Mouse (Mus musculus): ENCODE measurements at regions not wholly inside any gene's neighbourhood (a gene's known extent, or its start where the extent isn't known, plus 50 kb on each side); places are given as distances from the start of the nearest gene placed in this dataset.
A peak's percentile ranks its signal among the peaks of the same experiment; 100 is the strongest.

GRCm38 (mm10) chr16:65201329-65201728 is 95.7 kb upstream of the Htr1f start:
- no peaks in the 10 kb centered on the region for H3K27me3 ChIP-seq (ENCODE audit: control insufficient read depth, insufficient read depth, low read length)
- WGBS, result 86% methylated on average over 4 of the region's 4 CpGs
- H3K4me2 ChIP-seq (replicated peaks; ENCODE audit: low read depth, low read length, severe bottlenecking), result no peak overlapping the region
- no peak for ATAC-seq (ENCODE audit: low FRiP score, low read depth)
- DNase-seq (ENCODE audit: low spot score), result no peak
- H3K4me3 ChIP-seq (replicated peaks; ENCODE audit: low read length), result no peak overlapping the region
- no peaks in the 10 kb centered on the region for H3K36me3 ChIP-seq (ENCODE audit: control insufficient read depth, insufficient read depth, low read length)
- H3K9me3 ChIP-seq (ENCODE audit: control insufficient read depth, low read length), result no peaks in the 10 kb centered on the region
- H3K27ac ChIP-seq (replicated peaks; ENCODE audit: low read depth, low read length), result no peak overlapping the region
- no peak for TF ChIP-seq POLR2A (IDR thresholded peaks at IDR 0.05; ENCODE audit: borderline replicate concordance, extremely low read depth, insufficient read depth, insufficient read length)
- H3K9ac ChIP-seq (ENCODE audit: low read depth, low read length, severe bottlenecking), result no peak overlapping the region
- 0 out of 2 replicates have a peak, but pooled peaks cover 3% of the 10 kb centered on the region for H3K4me1 ChIP-seq (ENCODE audit: control insufficient read depth, insufficient read depth, low read length)

GRCm38 (mm10) chr16:65197203-65197844 is 91.7 kb upstream of the Htr1f start:
- Histone ChIP-seq H3K9ac (ENCODE audit: low read depth, low read length, severe bottlenecking) (no peak overlapping the region), H3K36me3 (ENCODE audit: control insufficient read depth, insufficient read depth, low read length) (no peaks in the 10 kb centered on the region), H3K27me3 (ENCODE audit: control insufficient read depth, insufficient read depth, low read length) (no peaks in the 10 kb centered on the region), H3K9me3 (ENCODE audit: control insufficient read depth, low read length) (no peaks in the 10 kb centered on the region), H3K27ac (replicated peaks; ENCODE audit: low read depth, low read length) (no peak overlapping the region), H3K4me1 (ENCODE audit: control insufficient read depth, insufficient read depth, low read length) (0 out of 2 replicates have a peak, but pooled peaks cover 3% of the 10 kb centered on the region), H3K4me3 (replicated peaks; ENCODE audit: low read length) (no peak overlapping the region), H3K4me2 (replicated peaks; ENCODE audit: low read depth, low read length, severe bottlenecking) (no peak overlapping the region)
- ATAC-seq (ENCODE audit: low FRiP score, low read depth) (no peak), DNase-seq (ENCODE audit: low spot score) (peak; percentile 70)
- 83% methylated on average over 3 of the region's 3 CpGs for WGBS
- TF ChIP-seq POLR2A (IDR thresholded peaks at IDR 0.05; ENCODE audit: borderline replicate concordance, extremely low read depth, insufficient read depth, insufficient read length), result no peak

GRCm38 (mm10) chr16:65195761-65196160 is 90.1 kb upstream of the Htr1f start:
- 77% methylated on average over 4 of the region's 4 CpGs for WGBS
- H3K27me3 ChIP-seq (ENCODE audit: control insufficient read depth, insufficient read depth, low read length), result no peaks in the 10 kb centered on the region
- no peaks in the 10 kb centered on the region for H3K9me3 ChIP-seq (ENCODE audit: control insufficient read depth, low read length)
- 0 out of 2 replicates have a peak, but pooled peaks cover 3% of the 10 kb centered on the region for H3K4me1 ChIP-seq (ENCODE audit: control insufficient read depth, insufficient read depth, low read length)
- no peak overlapping the region for H3K4me2 ChIP-seq (replicated peaks; ENCODE audit: low read depth, low read length, severe bottlenecking)
- no peak for TF ChIP-seq POLR2A (IDR thresholded peaks at IDR 0.05; ENCODE audit: borderline replicate concordance, extremely low read depth, insufficient read depth, insufficient read length)
- H3K36me3 ChIP-seq (ENCODE audit: control insufficient read depth, insufficient read depth, low read length), result no peaks in the 10 kb centered on the region
- DNase-seq (ENCODE audit: low spot score) (no peak), ATAC-seq (ENCODE audit: low FRiP score, low read depth) (no peak)
- no peak overlapping the region for H3K4me3 ChIP-seq (replicated peaks; ENCODE audit: low read length)
- no peak overlapping the region for H3K27ac ChIP-seq (replicated peaks; ENCODE audit: low read depth, low read length)
- H3K9ac ChIP-seq (ENCODE audit: low read depth, low read length, severe bottlenecking), result no peak overlapping the region

- H3K27ac ChIP-seq (replicated peaks; ENCODE audit: low read depth, low read length), result no peak overlapping the region
- no peaks in the 10 kb centered on the region for H3K27me3 ChIP-seq (ENCODE audit: control insufficient read depth, insufficient read depth, low read length)
- 72% methylated on average over 7 of the region's 7 CpGs for WGBS
- no peaks in the 10 kb centered on the region for H3K4me1 ChIP-seq (ENCODE audit: control insufficient read depth, insufficient read depth, low read length)
- no peaks in the 10 kb centered on the region for H3K36me3 ChIP-seq (ENCODE audit: control insufficient read depth, insufficient read depth, low read length)
- no peak for TF ChIP-seq POLR2A (IDR thresholded peaks at IDR 0.05; ENCODE audit: borderline replicate concordance, extremely low read depth, insufficient read depth, insufficient read length)
- no peak overlapping the region for H3K4me3 ChIP-seq (replicated peaks; ENCODE audit: low read length)
- ATAC-seq (ENCODE audit: low FRiP score, low read depth) (no peak), DNase-seq (ENCODE audit: low spot score) (no peak)
- no peak overlapping the region for H3K4me2 ChIP-seq (replicated peaks; ENCODE audit: low read depth, low read length, severe bottlenecking)
- no peak overlapping the region for H3K9ac ChIP-seq (ENCODE audit: low read depth, low read length, severe bottlenecking)
- no peaks in the 10 kb centered on the region for H3K9me3 ChIP-seq (ENCODE audit: control insufficient read depth, low read length)
These were observed 86.0 kb upstream of the Htr1f start for GRCm38 (mm10) chr16:65191574-65192149.

GRCm38 (mm10) chr16:65174561-65174960 is 68.9 kb upstream of the Htr1f start:
- no peak for DNase-seq (ENCODE audit: low spot score)
- ATAC-seq (ENCODE audit: low FRiP score, low read depth), result no peak
- 56% methylated on average over 3 of the region's 3 CpGs for WGBS
- no peaks in the 10 kb centered on the region for H3K36me3 ChIP-seq (ENCODE audit: control insufficient read depth, insufficient read depth, low read length)
- no peak overlapping the region for H3K9ac ChIP-seq (ENCODE audit: low read depth, low read length, severe bottlenecking)
- H3K4me3 ChIP-seq (replicated peaks; ENCODE audit: low read length), result no peak overlapping the region
- H3K9me3 ChIP-seq (ENCODE audit: control insufficient read depth, low read length), result no peaks in the 10 kb centered on the region
- no peak for TF ChIP-seq POLR2A (IDR thresholded peaks at IDR 0.05; ENCODE audit: borderline replicate concordance, extremely low read depth, insufficient read depth, insufficient read length)
- H3K4me1 ChIP-seq (ENCODE audit: control insufficient read depth, insufficient read depth, low read length), result no peaks in the 10 kb centered on the region
- H3K27me3 ChIP-seq (ENCODE audit: control insufficient read depth, insufficient read depth, low read length), result no peaks in the 10 kb centered on the region
- H3K27ac ChIP-seq (replicated peaks; ENCODE audit: low read depth, low read length), result no peak overlapping the region
- H3K4me2 ChIP-seq (replicated peaks; ENCODE audit: low read depth, low read length, severe bottlenecking), result no peak overlapping the region

Data from limb, embryonic 14.5 days (tissue).